Mouse (Mus musculus) hindbrain, embryonic 11.5 days (tissue): ENCODE measurements at regions not wholly inside any gene's neighbourhood (a gene's known extent, or its start where the extent isn't known, plus 50 kb on each side); places are given as distances from the start of the nearest gene placed in this dataset.
A peak's percentile ranks its signal among the peaks of the same experiment; 100 is the strongest.

Experiments used
- ATAC-seq: fragments of 200-750 bp; cut with Nextera tagmentation; 2 replicates; pipeline ENCODE4 v1.8.0; 2017; ENCODE audit warnings: mild to moderate bottlenecking, moderate TSS enrichment, moderate library complexity; ENCODE audit not compliant: low FRiP score
- DNase-seq: peaks from one replicate; pipeline ENCODE4 v3.0.0-alpha.2; 2015; ENCODE audit warnings: low spot score
- H3K27ac ChIP-seq: fragments of 300-500 bp; sonication (generic); 2 replicates; pipeline ENCODE4 v1.5.1; 2014; ENCODE audit warnings: mild to moderate bottlenecking, low read depth, low read length
- H3K27me3 ChIP-seq: fragments of 300-500 bp; sonication (generic); 2 replicates; pipeline ENCODE4 v1.6.1; 2014; ENCODE audit warnings: mild to moderate bottlenecking, low read length, moderate library complexity, mixed read lengths; ENCODE audit not compliant: control insufficient read depth, insufficient read depth
- H3K36me3 ChIP-seq: fragments of 300-500 bp; sonication (generic); 2 replicates; pipeline ENCODE4 v1.6.1; 2014; ENCODE audit warnings: mild to moderate bottlenecking, low read length, moderate library complexity, mixed read lengths; ENCODE audit not compliant: control insufficient read depth, insufficient read depth
- H3K4me1 ChIP-seq: fragments of 300-500 bp; sonication (generic); replicated peaks from 2 replicates; pipeline ENCODE4 v1.6.1; 2014; ENCODE audit warnings: low read length, mixed read lengths; ENCODE audit not compliant: control insufficient read depth, insufficient read depth
- H3K4me2 ChIP-seq: fragments of 300-500 bp; sonication (generic); replicated peaks from 2 replicates; pipeline ENCODE4 v1.6.1; 2014; ENCODE audit warnings: mild to moderate bottlenecking, low read depth, low read length
- H3K4me3 ChIP-seq: fragments of 300-500 bp; sonication (generic); 2 replicates; pipeline ENCODE4 v1.5.1; 2014; ENCODE audit warnings: low read depth, low read length
- H3K9ac ChIP-seq: fragments of 300-500 bp; sonication (generic); 2 replicates; pipeline ENCODE4 v1.6.1; 2014; ENCODE audit warnings: low read depth, low read length
- H3K9me3 ChIP-seq: fragments of 300-500 bp; sonication (generic); 2 replicates; pipeline ENCODE4 v1.6.1; 2016; ENCODE audit warnings: low read length; ENCODE audit not compliant: control insufficient read depth
- WGBS: fragments of 180-500 bp; shearing (Covaris S2); extraction: QIAGEN DNeasy Blood & Tissue Kit; methylation state at CpG from one replicate; pipeline ENCODE4 v1.1.7; 2014; 5-methylcytosine and 5-hydroxymethylcytosine counted together

DNA sequence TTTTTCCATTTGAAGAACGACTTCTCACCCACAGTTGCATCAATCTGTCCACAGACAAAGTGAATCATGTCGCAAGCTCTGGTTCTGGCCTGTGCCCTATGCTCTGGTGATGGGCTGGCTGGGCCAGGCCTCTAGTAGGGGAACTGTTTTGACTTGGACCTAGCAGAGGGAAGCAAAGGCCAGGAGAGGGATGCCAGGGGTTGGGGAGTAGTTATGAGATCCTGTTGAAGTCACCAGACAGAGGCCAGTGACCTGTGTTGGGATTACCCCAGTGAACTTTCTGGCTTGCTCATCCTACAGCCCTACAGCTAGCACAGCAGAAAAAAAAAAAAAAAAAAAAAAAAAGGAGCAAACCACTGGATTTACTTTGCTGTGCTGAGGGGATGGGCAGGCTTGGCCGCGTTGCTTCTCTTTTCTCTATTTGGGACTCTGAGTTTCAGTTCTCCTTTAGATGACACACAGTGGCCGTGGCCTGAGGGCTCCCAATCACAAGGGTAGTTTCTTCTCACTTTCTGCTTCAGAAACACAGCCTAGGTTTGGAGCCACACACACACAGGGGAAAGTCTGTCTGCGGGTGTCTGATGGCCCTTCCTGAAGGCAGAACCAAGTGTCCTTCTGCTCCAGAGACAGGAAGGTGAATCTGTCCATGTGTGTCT, 228.2 kb downstream of the Uaca start:
- no peak overlapping the region for H3K9ac ChIP-seq
- H3K4me2 ChIP-seq: no peak overlapping the region
- no peak overlapping the region for H3K4me3 ChIP-seq
- H3K9me3 ChIP-seq: no peaks in the 10 kb centered on the region
- H3K4me1 ChIP-seq: no peaks in the 10 kb centered on the region
- H3K36me3 ChIP-seq: no peaks in the 10 kb centered on the region
- 0 out of 2 replicates have a peak, but pooled peaks cover 2% of the 10 kb centered on the region for H3K27me3 ChIP-seq
- ATAC-seq (no peak), DNase-seq (no peak)
- H3K27ac ChIP-seq: no peak overlapping the region
- WGBS: 90% methylated on average over 6 of the region's 6 CpGs

DNA sequence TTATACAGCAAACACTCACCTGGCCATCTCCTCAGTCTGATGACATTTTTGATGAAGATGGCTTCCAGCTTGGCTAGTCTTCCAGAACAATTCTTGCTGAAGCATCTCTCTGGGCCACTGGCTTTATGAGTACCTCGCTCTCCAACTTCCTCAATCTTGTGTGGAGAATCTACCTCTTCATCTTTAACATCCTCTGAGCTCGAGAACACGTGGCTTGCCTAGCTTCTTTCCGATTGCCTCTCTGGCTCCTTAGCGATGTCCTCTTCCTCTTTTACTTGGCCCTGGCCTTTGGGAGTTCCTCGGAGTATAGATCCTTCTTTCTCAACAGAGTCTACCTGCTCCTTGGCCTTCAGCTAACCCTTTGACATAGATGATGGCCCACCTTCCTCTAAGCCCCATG, 231.0 kb downstream of the Uaca start:
- no peak overlapping the region for H3K4me2 ChIP-seq

DNA sequence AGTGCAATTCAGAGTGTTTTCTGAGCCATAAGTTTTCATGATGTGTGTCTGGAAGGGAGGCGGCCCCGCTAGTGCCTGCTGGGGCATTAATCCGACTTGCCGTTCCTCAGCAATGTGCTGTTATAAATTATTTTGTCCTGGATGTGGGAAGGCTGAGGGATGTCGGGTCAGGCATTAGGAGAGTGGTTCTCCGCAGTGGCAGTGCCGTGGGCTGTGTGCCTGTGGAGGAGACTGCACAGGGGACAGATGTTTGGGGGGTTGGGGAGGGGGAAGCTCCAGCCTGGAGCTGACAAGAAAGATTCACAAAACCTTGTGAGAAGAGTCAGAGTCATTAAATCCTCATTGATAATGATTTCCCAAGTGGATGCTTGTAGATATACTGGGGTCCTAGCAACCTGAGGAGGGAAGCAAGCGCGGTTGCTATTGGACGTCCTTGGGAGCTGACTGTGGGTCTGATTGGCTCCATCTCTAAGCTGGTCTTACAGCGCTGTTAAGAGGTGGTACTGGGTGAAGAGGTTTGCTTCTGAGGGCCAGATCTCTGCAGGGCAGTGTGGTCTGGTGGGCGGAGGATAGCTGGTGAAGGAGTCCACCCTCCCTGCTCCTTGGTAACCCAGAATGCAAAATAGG, 234.5 kb downstream of the Uaca start:
- peaks cover 3% of the 10 kb centered on the region; the same call in 1 of the 2 replicates for H3K4me1 ChIP-seq
- H3K4me3 ChIP-seq: no peak overlapping the region
- no peaks in the 10 kb centered on the region for H3K36me3 ChIP-seq
- ATAC-seq (0 out of 2 replicates have a peak, but pooled peaks have one; percentile 45), DNase-seq (no peak)
- no peak overlapping the region for H3K4me2 ChIP-seq
- no peaks in the 10 kb centered on the region for H3K27me3 ChIP-seq
- H3K9me3 ChIP-seq: no peaks in the 10 kb centered on the region
- 67% methylated on average over 12 of the region's 12 CpGs for WGBS
- H3K27ac ChIP-seq: no peak overlapping the region
- H3K9ac ChIP-seq: no peak overlapping the region

More for the DNA sequence above, 231.0 kb downstream of the Uaca start:
- H3K4me3 ChIP-seq: no peak overlapping the region
- no peak for DNase-seq
- H3K4me1 ChIP-seq: no peaks in the 10 kb centered on the region
- 91% methylated on average over 6 of the region's 6 CpGs for WGBS
- no peaks in the 10 kb centered on the region for H3K27me3 ChIP-seq
- ATAC-seq: no peak
- no peaks in the 10 kb centered on the region for H3K9me3 ChIP-seq
- no peaks in the 10 kb centered on the region for H3K36me3 ChIP-seq
- no peak overlapping the region for H3K9ac ChIP-seq
- no peak overlapping the region for H3K27ac ChIP-seq

DNA sequence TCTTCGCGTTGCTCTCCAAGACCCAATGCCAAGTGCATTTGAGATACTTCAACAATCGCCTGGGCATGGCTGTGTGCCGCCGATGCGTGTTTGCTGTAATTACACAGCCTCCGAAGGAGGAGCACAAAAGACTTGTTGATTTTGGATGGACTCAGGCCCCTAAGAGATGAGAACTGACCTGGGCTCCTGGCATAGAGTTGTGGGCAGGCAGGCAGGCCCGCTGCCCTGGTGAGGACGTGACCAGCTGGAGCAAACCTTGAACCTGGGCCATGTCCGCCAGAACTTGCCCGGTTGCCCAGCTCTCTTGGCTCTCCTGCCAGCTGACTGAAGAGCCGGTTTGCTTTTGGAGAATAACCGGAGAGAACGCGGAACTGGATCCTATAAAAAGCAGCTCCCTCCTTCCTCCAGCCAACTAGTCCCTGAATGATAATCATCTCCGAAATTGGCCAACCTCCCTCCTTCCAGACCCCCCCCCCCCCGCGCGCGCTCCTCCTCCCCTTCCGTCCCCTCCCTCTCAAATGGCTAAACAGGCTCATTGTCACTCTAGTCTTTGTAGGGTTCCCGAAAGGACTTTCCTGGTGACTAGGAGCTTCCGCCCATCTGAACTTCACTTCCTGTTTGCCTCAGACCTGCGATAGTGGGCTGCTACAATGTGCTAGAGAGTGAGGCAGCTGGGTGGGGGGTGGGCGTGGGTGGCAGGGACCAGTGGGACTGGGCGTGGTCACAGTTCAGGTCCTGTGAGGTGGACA, 237.5 kb downstream of the Uaca start:
- ATAC-seq: no peak
- Histone ChIP-seq H3K4me2 (no peak overlapping the region), H3K9ac (no peak overlapping the region), H3K4me1 (peaks cover 3% of the 10 kb centered on the region; the same call in 1 of the 2 replicates), H3K27me3 (no peaks in the 10 kb centered on the region), H3K36me3 (no peaks in the 10 kb centered on the region), H3K9me3 (no peaks in the 10 kb centered on the region), H3K4me3 (no peak overlapping the region), H3K27ac (no peak overlapping the region)
- 79% methylated on average over 26 of the region's 26 CpGs for WGBS
- DNase-seq: no peak

DNA sequence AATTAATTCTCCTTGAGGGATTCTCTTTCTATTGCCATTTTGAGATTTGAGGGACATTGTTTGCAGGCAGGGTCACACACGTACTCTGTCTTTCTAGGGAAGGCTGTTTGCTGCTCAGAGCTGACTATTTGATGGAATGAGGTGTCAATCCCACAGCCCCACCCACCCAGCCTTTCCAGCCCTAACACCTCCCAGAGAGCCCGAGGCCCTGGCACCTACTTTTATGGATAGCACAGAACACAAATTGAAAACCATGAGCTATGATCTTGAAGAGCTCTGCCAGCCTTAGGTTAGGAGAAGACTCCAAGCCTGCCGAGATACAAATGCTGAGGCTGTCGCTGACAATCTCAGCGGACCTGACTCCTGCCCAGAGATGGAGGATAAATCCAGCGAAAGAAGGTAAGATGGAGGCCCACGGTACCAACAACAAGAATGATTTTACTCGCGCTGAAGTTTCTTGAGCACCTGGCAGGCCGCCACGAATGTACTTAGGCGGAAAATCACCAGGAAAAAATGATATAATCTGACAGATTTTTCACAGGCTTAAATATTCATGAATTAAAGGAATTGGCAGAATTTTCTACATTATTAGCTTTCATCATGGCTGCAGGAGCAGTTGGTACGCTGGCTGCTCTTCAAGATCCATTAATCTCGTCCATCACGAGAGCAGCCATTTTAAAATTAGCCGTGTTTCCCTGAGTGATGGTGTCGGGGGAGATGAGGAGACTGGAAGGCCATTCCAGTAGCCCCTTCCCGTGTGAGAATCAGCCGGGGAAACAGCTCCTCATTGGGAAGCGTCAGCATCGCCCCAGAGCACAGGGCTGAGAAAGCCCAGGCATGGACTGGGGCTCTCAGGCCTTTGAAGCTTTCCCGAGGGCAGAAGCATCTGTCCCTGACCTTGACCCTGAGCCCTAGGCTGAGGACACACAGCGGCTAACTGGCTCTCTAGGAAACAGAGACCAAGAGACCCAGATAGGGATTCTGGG, 238.4 kb downstream of the Uaca start:
- ATAC-seq (no peak), DNase-seq (no peak)
- no peak overlapping the region for H3K4me3 ChIP-seq
- no peaks in the 10 kb centered on the region for H3K9me3 ChIP-seq
- no peak overlapping the region for H3K27ac ChIP-seq
- peaks cover 3% of the 10 kb centered on the region; the same call in 1 of the 2 replicates for H3K4me1 ChIP-seq
- no peaks in the 10 kb centered on the region for H3K36me3 ChIP-seq
- no peak overlapping the region for H3K4me2 ChIP-seq
- H3K27me3 ChIP-seq: no peaks in the 10 kb centered on the region
- H3K9ac ChIP-seq: no peak overlapping the region
- 79% methylated on average over 23 of the region's 23 CpGs for WGBS

DNA sequence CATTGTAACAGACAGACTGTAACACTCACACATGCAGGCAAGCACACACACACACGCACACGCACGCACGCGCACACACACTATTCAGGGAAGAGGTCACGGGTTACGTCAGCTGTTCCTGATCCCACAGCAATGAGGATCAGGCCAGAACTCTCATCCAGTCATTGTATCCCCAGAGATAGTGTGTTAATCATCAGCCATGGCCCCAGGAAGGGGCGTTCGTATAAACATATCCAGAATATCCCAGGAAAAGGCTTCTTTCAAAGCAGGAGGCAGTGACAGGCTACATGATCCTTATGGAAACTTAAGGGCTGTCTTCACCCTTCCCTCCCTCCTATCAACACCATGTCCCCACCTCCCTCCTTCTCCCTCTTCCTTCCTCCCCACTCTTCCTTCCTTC, 239.3 kb downstream of the Uaca start:
- Histone ChIP-seq H3K4me2 (no peak overlapping the region), H3K9me3 (no peaks in the 10 kb centered on the region), H3K4me3 (no peak overlapping the region), H3K4me1 (peaks cover 3% of the 10 kb centered on the region; the same call in 1 of the 2 replicates), H3K9ac (no peak overlapping the region), H3K27me3 (no peaks in the 10 kb centered on the region), H3K36me3 (no peaks in the 10 kb centered on the region), H3K27ac (no peak overlapping the region)
- ATAC-seq: no peak
- 63% methylated on average over 9 of the region's 9 CpGs for WGBS
- no peak for DNase-seq

DNA sequence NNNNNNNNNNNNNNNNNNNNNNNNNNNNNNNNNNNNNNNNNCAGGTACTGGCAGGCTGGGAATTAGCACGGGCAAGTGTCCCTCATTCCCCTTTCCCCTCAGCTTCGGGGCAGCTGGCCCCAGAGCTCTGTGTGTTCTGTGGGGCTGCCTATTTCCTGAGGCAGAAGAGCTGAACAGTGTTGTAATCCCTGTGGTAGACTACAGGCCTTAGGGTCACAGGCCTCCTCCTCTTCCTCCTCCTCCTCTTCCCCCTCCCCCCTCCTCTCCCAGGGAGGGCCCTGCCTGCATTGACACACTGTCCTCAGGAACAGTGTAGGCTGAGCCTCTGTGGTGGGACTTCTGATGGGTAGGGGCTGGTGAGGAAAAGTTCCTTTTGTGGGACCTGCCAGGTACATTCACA, 247.7 kb downstream of the Uaca start:
- no peak overlapping the region for H3K9ac ChIP-seq
- no peak overlapping the region for H3K4me3 ChIP-seq
- no peaks in the 10 kb centered on the region for H3K36me3 ChIP-seq
- H3K9me3 ChIP-seq: no peaks in the 10 kb centered on the region
- no peaks in the 10 kb centered on the region; the same call in 1 of the 2 replicates for H3K27me3 ChIP-seq
- H3K4me1 ChIP-seq: peaks cover 2% of the 10 kb centered on the region; the same call in 1 of the 2 replicates
- no peak for DNase-seq
- WGBS: 33% methylated on average over 2 of the region's 2 CpGs
- no peak overlapping the region for H3K4me2 ChIP-seq
- no peak for ATAC-seq
- H3K27ac ChIP-seq: no peak overlapping the region

DNA sequence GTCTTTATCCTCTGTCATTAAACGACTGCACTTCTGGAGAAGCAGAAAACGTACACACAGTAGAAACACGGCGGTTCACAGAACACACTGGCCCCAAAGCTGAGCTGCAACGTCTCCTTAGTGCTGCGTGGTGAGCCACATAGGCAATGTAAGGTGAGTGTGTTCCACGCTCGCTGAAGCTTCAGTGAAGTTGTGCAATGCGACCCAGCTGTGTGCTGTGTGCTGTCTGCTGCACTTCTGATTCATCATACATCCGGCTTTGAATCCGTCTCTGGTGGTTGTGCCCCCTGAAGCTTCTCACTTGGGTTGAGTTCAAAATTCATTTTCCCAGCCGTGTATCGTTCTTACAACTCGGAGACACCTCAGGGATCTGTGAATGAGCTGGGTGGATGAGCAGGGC, 250.6 kb downstream of the Uaca start:
- 86% methylated on average over 14 of the region's 14 CpGs for WGBS
- no peak for ATAC-seq

More for the DNA sequence above, 250.6 kb downstream of the Uaca start:
- Histone ChIP-seq H3K4me2 (no peak overlapping the region), H3K27ac (no peak overlapping the region), H3K36me3 (no peaks in the 10 kb centered on the region), H3K9ac (no peak overlapping the region), H3K27me3 (no peaks in the 10 kb centered on the region; the same call in 1 of the 2 replicates), H3K4me3 (no peak overlapping the region), H3K9me3 (no peaks in the 10 kb centered on the region), H3K4me1 (peaks cover 2% of the 10 kb centered on the region; the same call in 1 of the 2 replicates)
- no peak for DNase-seq
